Mouse (Mus musculus): Measurements from ENCODE around the gene Timp4.
"Not testable (repeated sequence)": the region's sequence is repeated elsewhere in the genome, so short reads cannot be mapped to it uniquely, and the experiment has no call there.

Timp4 gene

DNA sequence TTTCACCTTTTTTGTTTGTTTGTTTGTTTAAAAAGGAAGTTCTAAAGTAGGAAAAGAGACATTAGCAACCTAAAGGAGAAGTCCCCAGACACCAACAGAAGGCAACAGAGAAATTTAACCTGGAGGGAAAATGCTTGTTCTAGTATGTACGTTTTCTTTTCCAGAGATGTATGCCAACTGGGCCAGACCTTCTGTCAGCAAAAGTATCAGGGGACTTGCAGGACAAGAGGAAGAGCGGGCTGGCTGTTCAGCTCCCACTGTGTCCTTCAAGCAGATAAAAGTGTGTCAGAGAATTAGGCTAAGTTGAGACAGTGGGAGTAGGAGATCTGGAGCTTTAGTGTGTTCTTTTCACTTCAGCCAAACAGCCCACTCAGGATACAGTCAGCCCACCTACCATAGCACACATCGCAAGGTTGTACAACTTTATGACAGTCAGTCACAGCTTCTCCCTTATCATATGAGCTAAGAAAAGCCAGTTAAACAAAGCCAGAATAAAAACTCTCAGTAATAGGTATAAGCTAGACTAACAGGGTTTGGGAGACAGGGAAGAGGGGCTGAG lies 6.4 kb downstream of the Timp4 start:
- no peak for DNase-seq

DNA sequence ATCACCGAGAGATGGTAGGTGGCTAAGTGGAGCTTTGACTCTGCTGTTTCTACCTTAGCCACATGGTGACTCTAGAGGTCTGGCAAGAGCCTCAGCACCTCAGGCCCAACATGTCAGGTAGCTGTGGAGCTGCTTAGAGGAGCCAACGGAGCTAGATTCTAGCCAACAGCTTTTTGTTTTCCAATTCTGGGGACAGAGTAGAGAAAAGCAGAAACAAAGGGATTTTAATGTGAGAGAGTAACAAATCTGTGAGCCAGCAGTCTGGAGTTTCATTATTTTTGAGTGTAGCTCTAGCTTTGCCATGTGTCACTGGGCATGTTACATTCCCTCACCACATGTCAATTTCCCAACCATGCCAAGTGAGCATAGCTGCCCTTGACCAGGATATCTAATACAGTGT lies 7.8 kb downstream of the Timp4 start:
- no peak for DNase-seq

DNA sequence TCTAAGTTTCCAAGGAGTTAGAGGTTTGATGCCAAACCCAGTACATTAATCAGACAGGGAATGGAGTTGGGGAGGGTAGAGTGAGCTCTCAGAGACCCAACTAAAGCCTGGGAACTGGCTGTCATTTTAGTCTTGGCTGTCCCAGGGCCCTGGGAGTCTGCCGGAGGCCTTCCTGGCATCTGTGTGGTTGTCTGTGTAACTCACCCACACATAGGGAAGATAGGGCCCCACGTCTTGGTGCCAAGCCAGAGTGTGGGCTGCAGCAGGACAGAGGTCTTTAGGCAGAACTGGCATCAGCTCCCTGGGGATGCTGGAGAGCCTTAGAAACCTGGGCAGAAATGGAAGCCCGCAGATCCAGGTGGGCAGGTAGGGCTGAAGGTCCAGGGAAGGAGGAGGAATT lies 10.1 kb downstream of the Timp4 start:
- DNase-seq = no peak

DNA sequence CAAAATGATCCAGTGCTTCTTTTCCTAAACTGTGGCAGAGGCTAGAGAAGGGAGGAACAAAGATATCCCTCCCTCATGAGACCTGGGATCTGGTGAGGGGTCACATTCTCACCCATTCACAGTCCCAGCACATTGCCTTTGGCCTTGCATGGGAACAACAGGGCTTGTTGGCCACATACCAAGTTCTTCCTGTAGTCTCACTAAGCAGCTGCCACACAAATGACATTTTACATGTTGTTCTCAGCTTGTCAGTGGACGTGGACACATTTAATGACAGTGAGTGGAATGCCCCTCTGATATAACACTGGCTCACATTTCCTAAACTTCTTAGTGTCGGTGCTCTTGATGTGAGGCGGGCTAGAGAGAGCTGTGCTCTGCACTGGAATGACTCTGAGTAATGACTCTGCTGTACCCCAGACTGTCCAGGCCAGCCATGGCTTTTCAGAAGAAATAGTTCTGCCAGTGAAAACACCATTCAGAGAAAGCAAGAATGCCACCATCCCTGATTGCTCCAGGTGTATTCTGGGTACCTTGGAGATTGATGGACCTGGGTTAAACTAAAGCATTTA lies 10.8 kb downstream of the Timp4 start:
- peak; percentile 6 for DNase-seq

DNA sequence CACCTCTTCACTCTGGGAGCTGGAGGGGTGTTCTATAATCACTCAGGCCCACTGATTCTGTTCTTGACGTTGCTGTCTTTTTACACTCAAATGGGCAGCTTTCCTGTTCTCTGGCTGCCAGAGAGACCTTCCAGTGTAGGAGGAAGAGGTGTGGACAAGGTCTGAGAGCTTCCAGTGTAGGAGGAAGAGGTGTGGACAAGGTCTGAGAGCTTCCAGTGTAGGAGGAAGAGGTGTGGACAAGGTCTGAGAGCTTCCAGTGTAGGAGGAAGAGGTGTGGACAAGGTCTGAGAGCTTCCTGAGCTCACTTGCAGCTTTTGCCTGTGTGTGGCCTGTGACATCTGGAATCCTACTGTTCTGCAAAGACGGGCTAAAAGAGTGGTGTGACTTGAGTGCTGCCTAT lies 11.6 kb downstream of the Timp4 start:
- not testable (repeated sequence) for DNase-seq

DNA sequence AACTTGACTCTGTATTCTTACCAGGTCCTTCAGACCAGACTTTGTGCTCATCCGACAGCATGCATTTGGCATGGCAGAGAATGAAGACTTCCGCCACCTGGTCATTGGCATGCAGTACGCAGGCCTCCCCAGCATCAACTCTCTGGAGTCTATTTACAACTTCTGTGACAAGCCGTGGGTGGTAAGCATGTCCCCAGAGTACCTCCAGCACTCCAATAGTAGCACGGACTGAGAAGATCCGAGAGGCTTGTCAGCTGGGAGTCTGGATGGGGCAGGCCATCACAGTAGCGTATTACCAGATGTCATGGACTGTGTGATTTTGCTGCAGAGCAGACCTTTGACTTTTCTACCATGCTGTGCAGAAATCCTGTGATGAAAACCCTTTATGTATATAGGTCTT lies 12.7 kb downstream of the Timp4 start:
- no peak for DNase-seq

DNA sequence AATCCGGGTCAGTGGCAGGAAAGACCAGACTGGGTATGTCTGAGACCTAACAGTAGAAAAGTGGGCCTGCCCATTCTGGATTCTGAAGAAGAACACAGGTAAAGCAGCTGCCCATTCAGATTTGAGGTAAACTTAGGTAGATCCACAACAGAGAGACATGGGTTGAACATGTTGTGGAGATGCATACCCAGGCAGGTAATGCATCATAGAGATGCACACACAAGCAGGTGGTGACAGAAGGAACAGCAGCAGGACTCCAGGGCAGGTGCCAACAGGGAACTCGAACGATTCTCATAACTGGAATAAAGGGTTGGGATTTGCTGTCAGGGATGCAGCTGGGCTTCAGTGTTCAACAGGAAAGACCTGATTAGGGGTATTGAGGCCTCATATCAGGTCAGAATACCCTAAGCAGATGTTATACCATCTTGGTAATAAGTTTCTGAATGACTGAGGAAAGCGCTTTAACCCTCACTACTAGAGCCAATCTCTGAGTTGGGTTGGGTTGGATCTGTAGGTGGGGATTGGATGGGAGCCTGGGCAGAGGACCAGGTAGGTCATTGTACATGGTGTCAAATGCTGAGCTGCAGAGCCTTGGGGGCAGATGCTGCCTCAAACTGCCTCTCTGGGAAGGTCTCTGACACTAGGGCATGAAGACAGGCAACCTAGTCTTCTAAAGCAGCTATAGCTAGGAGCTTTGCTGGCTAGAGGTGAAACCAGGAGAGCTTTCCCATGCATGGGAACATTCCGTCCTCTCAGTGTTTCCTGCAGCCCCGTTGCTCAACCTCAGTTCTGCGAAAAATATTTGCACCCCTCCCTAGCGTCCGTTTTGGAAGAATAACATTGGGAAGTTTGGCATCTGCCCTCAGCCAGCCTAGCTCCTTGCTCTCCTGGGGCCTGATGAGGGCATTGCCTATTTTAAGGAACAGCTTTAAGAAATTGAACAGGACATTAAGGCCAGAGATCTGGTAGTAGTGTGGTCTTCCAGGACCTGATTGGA lies 13.7 kb downstream of the Timp4 start:
- DNase-seq = peak; percentile 12

DNA sequence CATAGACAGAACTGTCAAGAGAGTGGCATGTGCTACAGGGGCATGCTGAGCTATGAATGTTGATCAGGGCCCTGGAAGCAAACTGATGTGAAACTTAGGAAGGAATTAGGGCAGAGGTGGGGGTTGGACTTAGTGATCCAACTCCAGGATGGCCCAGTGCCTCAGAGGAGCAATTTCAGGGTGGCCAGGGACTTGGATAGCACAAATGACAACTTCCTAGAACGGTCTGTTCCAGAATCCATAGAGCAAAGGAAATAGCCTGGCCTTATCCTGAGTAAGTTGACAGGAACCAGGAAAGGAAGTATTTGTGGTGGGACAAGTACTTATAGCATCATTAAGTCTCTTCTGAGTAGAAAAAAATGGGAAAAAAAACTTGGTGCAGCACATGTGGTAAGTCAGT lies 19.4 kb downstream of the Timp4 start:
- DNase-seq = no peak

DNA sequence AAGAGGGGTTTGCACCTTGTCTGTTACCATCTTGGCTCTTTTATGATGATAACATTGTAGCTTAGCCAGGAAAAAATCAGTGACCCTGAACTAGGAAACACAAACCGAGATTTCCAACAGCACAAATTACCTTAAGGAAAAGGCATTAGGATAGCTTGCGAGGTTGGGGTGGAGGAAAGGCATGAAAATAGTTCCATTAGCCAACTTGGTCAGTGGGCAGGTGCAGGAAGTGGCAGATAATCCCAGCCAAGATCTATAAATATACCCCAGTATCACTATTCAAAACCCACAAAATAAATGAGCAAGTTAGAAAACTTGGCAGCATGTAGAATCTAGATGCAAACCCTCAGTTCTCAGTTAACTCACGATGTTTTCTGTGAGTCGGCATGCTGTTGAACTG lies 20.2 kb downstream of the Timp4 start:
- DNase-seq = no peak

DNA sequence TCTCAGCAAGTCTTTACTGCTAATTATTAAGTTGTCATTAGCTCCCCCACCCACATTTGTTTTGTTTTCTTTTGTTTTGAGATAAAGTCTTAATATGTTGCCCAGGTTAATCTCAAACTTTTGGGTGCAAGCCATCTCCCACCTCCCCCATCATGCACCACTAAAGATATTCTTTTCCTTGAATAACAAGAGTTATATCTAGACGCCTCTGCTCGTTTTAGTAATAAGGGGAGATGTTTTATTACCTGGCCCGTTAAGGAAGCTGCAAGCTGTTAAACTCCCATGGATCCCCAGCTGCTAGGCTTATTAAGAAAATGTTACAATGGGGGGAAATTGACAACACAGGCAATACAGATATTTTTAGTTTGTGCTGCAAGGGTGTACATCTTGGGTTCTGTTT lies 21.4 kb downstream of the Timp4 start:
- DNase-seq = no peak

DNA sequence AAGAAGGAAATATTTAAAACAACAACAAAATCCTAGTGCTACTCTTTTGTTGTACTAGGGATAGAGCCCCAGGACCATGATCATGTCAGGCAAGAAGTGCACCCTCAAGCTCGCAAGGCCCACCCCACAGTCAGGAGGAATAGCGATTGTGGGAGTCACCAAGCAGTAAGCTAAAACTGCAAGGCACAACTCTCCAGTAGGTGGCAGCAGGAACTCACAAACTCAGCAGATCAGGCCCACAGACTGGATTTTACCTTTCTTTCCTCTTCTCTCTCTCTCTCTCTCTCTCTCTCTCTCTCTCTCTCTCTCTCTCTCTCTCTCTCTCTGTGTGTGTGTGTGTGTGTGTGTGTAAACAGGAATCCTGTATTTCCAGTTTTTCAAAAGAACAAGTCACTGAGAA lies 24.5 kb downstream of the Timp4 start:
- DNase-seq = peak; percentile 86

DNA sequence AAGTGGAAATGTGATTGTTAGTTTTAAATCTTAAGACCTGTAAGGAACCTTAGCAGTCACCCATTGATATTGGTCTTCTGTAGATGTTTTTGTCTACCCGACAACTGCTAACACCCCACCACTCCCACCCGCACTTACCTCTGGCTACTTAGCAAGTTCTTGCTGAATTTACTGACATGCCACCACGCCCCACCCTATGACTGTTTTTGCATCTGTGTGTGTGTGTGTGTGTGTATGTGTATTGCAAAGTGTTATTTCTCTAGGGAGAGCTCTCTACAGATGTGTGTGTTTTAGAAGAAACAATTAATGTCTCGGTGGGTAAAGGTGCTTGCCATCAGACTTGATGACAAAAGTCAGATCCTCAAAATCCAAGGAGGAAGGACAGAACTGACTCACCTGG lies 25.0 kb downstream of the Timp4 start, which contains the start of gene Gm17482:
Gene Gm17482, plus strand, starts transcription at position 301 of the 400 bp plus-strand sequence.
- DNase-seq = no peak

DNA sequence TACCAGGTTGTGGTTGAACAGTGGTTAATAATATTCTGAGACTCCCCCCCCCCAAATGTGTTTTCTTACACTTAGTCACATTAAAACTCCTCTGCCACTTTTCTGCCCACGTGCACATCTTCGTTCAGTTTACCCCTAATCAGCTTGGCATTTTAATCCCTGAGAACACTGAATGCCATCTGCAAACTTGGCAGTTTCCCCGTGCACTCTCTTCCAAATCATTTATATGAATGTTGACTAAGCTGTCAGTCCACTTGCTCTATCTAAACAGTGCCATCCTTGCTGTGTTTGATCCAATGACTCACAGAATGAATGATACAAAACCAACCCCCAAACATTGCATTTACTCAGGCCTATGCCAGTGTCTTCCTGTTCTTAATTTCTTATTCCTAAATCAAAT lies 26.5 kb downstream of the Timp4 start:
- DNase-seq = no peak

DNA sequence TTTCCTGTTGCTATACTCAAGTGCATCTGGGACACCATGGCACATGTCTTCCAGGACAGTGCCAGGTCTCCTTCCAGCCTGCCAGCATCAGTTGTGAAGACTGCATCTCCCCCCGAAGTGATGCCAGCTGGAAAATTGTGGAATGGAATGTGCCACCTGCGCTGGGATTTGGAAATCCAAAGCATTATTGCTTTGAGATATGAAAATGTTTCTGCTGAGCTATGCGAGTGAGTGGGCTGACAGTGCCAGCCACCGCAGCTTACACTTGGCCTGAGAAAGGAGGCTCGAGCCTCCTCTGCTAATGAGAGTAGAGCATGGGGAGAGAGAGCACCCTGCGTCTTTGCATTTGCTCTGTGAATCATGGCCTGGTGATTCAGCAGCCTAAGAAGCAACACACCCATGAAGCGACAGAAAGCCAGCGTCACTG lies 30.8 kb downstream of the Timp4 start:
- no peak for DNase-seq

DNA sequence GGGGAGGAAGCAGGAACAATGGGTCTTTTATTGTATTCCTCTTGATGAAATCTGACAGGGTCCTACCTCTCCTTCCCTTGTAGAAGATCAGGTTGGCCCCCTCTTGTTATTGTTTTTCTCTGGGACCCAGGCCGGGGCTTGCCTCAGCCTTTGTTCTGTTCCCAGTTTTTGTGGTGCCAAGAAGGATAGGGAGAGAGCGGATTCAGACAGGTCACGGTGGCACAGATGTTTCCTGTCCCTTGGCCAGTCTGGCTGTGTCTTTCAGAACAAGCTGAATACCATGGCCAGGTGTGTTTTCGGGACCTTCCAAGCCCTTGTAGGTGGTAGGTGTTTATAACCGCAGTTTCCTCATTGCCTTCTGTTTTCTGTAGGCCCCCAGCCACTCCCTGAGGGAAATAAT lies 38.9 kb downstream of the Timp4 start:
- DNase-seq = no peak

DNA sequence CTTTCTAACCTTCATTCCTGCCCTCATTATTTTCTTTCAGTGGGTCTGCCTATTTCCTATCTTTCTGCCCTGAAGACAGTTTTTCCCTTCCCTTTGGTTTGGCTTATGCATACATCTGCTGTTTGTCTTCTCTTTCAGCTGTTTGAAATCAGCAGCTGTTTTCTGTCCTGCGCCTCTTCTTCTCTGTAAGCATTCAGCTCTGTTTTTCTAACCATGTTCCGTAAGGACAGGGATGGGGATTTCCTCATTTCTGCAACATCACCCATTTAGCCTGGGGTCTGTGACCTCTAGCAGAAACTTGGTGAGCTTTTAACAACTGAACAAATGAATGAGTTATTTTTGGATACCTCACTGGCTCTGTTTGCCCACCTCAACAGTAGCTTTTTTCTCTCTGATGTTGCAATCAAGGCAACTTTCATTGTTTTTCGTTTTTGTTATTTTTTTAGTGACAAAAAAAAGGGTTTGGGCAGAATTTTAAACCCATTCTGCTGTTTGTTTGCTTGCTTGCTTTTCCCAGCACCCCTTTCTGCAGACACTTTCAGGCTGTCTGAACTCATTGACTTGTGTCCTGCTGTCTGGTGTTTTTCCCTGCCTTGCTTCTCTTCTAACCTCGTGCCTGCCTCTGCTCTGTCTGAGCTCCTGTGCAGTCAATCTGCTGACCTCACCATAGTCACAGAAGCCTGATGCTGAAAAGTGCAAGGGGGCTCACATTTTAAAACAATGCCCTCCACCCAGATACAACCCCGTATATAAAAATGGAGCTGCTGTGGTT lies 39.7 kb downstream of the Timp4 start:
- peak; percentile 22 for DNase-seq

DNA sequence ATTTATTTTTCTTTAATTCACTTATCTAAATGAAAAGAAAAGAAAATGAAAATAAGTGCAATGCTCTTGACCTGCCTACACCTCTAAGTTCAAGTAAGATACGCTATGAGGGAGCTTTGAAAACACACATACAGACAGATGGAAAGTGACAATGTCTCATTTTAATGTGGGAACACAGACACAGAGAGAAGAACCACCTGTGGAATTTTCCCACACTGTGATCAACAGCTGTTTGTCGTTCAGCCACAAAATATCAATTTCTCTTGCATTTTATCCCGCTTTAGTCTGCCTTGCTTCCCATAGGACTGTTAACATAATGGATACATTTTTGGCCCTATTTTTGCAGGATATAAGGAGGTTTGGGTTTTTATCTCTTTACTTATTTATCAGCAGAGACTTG lies 41.2 kb downstream of the Timp4 start:
- no peak for DNase-seq

DNA sequence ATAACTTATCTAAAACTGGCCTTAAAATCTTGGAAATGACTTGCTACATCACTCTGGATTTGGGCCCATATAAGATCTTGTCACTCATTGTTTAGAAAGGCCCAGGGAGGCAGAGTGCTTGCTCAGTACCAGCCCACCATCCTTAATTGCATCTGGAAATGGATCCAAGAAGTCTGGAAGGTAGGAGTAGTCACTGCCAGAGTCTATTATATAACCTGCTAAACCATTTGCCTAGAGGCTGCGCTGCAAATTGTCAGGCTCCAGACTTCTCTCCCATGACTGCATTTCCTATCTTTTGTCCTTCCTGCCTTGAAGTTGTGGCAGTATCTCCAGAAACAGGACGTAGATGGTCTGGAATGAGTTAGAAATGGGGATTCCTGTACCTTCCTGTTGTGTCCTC lies 41.8 kb downstream of the Timp4 start:
- no peak for DNase-seq

DNA sequence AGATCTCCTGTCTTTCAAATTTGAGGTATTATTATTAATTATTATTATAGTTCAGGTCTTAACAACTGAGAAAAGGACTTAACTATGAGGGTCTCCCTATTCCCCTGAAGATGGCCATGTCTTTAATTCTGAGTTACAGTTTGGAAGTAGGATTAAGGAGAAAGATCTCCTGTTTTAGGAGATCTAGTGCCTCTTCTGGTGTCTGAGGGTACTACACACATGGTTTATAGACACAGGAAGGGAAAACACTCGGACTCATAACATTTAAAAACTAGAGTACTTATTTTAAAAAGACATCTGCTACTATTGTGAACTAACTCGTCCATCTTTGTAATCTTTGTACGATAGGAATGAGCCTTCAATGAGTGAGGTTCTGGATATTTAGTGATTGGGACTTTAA lies 49.0 kb downstream of the Timp4 start:
- no peak for DNase-seq

DNA sequence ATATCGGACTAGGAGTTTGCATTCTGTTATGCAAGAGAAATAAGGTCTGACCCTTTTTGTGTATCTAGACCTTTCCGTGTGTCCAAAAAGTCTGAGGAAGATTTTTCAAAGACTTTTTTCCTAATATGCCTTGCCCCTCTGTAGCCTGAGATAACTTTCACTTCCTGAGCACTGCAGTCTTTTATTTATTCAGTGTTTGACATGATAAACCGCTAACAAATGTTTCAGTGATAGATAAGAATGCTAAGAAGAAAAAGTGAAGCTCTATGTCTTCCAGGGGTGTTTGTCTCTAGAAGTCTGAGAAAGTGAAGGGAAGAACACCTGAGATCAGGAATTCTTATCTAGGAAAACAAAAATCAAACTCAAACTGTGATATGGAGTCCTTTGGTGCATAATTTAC lies 51.3 kb downstream of the Timp4 start:
- no peak for DNase-seq

Measured in lung, postnatal 14 days (tissue).